Mouse (Mus musculus) urinary bladder, postnatal 4 days (tissue): ENCODE data around the gene Irs2.

Experiments used
- DNase-seq, 2 experiments: peaks; one replicate each; pipeline ENCODE4 v3.0.0; 2021 to 2022; ENCODE audit warnings: low spot score in 2 of 2

The Irs2 gene

DNA sequence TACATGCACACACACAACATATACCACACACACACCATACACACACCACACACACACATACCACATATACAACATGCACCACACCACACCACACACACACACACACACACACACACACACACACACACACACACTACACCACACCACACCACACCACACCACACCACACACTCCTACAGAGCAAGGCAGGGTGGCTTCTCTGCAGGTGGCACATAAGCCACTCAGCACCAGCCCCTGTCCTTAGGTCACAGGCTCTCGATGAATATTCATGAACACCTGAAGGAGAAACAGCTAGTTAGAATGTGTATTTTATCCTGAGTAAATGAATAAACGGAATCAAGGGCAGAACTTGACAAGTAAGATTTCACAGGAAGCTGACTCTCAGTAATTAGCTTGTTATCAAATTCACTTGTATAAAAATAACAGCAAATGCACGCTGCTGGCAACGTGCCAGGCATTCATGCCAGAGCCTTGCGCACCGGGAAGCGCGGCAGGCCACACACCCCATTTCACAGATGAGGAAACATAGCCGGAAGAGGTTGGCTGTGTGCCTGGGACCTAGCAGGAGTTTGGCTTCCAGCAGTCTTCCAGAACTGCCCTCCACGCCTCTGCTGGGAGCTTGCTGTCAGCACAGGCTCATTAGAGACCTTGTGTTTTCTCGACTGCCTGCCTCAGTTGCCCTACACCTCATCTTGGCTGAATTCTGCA is 54.8 kb downstream of the Irs2 start:
- DNase-seq: peak; percentile 52 to 73

DNA sequence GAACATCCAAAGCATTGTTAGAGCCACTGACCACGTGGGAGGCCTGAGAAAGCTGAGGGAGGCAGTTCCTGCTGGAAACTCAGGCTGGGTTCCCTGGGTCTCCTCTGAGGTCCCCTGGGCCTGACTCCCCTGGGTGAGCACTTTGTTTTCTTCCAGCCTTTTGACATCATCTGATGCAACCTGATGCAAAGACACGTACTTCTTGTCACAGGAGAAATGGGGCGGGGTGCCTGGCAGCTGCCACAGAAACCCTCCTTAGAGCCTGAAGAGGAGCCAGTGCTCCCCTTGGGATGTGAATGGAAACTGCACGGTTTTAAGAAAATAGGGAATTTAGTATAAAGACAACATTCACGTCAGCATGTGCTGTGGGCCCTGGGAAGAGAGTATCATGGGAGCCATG is 55.6 kb downstream of the Irs2 start:
- DNase-seq: no peak

DNA sequence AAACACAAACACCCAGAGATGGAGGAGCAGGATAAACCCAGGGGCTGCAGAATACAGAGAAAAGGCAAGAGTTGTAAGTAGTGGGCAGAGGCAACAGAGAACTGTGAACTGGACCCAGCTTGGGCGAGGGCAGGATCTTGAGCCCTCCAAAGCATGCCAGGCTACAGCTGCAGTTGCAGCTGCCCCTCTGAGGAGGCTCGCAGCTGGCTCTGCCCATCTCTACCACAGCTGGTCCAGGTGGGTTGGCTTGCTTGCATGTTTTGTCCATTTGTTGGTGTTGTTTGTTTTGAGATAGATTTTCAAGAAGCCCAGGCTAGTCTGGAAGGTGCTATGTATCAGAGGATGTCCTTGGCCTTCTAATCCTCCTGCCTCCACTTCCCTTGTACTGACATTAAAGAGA is 56.0 kb downstream of the Irs2 start:
- DNase-seq: no peak

DNA sequence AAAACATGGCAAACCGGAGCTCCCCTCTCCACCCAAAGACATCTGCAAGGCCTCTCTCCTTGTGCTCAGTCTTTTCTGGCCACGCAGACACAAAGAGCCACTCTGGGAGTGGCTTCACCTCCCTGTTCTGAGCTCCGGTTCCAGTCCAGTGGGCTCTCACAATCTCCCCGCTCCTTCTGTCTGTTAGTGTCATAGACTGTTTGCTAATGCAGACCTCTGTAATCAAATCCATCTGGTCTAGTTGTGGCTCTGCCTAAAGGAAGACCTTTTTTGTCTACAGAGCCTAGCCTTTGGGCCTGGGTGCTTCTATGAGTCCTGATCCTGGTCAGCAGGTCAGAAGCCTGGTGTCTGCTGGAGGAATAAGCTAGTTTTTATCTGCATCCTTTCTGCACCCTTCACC is 56.7 kb downstream of the Irs2 start:
- DNase-seq: no peak

DNA sequence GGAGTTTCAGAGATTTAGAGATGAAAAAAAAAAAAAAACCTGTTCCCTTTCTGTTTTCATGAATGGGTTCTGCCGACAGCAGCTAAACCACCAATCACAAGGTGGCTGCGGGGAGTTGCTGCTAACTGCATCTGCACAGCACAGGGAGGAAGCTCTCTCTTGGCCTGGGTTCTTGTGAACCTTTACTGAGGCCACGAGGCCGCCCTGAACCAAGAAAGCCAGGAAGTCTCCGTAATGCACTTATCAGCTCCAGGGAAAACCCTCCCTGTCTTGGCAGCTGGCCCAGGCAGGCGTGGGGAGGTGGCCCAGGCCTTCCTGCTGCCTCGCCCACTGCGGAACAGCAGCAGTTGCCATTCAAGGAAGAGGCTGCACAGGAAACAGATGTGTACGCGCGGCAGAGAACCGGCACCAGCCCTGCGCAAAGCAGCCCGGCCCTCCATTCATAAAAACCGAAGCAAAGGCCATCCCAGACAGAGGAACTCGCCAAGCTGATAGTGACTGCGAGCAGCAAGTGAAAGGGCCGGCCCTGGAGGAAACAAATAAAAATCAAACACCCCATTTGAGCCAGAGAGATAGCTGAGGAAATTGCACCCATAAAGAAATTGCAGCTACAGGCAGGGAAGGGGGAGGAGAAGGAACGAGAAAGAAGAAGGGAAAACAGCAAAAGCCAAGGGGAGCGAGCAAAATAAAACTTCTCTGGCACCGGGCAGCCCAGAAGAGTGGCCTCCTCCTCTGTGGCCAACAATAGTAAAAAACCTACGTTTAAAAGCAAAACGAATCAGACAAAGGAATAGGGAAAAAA is 62.1 kb downstream of the Irs2 start:
- DNase-seq: peak; percentile 93 to 95

DNA sequence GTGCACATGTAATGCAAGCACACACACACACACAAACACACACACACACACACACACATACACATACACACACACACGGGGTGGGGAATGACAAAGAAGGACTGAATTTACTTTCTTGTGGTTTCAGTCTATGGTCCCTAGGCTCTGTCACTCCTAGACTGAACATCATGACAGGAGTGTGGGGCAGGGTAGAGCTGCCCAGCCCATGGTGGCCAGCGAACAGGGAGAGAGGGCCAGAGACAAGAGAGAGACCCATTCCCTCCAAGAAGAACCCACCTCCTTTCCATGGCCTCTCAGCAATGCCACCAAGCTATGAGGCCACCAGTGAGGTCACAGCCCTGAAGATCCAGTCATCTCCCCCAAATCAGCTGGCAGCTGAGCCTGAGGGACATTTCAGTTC is 62.8 kb downstream of the Irs2 start:
- no peak for DNase-seq

DNA sequence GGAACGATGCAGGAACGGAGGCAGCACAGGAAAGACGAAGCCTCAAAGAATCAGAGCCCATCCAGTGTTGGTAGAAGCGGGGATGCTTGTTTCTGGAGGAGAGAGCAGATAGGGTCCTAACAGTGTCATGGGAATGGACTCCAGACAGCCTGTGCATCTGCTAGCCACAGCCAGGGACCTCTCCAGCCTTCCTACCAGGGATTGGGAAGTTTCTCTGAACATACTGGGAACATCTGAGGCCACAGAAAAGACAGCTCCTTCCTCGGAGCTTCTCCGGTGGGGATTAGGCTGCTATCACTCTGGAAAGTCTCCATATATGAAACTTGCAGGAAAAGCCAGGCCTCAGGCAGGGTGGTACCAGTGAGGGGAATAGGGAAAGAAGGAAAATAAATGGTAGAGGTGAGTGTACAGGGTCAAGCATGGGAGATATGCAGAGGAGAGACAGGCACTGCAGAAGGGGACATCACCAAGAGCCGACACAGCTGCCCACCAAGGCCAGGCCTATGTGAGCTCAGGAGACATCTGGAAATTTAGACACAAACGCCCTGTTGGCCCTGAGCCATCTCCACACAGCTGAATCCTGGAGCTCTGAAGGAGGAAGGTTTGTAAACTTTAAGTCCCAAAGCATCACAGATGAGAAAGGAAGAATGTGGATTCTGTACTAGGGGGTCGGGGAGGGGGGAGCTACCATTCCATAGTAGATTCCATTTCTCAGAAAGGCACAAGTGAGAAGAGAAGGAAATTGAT is 64.8 kb downstream of the Irs2 start:
- DNase-seq: no peak

DNA sequence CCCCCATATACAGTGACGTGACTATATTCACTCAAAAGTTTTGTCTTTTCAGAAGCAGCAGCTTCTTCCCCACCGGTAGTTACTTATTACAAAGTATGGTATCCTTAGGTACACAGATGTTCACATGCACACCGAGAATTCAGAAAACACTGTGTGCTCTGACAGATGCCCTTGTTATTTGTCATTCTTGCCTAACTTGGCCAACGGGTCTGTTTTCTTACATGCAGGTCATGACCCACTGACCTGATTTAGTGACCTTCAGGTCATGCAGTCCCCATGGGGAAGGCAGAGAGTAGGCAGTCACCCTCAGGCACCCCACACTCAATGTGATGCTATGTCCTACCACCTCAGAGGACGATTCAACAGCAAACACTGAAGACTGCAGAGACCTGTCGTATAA is 68.4 kb downstream of the Irs2 start:
- no peak for DNase-seq

DNA sequence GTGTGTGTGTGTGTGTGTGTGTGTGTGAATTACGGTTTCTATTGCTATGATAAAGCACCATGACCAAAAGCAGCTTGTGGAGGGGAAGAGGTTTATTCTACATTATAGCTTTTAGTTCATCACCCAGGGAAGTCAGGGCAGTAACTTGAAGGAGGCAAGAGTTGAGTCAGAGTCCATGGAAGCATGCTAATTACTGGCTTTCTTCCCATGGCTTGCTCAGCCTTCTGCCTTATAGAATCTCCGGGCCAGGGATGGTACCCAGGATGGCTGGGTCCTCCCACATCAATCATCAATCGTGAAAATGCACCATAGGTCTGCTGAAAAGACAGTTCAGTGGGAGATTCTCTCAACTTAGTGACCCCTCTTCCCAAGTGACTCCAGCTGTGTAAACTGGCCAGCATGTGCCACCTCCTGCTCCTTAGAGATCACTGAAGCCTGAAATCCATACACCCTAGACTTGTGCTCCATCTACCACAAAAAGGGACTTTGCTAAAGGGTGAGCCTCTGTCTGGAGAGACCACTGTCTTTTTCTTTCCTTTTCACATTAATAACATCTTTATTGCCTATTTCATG is 69.0 kb downstream of the Irs2 start:
- no peak for DNase-seq

DNA sequence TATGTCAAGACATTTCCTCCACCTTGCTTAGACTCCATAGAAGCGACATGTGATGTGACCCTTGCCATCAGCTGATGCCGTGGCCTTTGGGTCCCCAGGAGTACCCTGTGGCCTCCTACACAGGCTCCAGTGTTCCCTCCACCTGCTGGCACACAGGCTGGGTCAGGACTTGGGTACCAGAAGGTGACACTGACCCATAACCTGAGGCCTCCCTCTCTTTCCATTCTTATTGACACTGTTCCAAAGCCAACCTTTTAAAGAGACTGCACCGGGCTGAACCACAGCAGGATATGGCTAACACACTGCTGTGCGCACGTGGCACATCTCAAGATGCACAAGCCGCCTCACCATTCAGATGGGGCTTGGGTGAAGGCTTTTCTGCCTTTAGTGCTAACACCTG is 70.0 kb downstream of the Irs2 start:
- no peak for DNase-seq

DNA sequence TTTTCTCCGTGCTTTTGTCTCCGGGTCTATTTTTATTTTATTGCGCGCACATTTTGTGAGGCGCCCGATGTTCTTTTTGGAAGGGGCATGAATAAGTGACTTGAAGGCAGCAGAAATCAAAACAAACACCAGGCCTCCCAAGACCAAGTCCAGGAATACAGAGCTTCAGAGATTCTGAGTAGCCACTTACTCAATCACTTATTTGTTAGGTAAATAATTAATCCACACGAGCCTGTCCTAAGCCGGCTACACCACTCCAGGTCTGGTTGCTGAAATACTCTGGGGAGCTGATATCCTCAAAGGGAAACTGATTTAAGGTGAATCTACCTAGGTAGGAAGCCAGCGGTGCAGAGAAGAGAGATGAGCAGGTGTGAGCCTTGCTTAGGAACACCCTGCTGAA is 71.6 kb downstream of the Irs2 start:
- no peak for DNase-seq

DNA sequence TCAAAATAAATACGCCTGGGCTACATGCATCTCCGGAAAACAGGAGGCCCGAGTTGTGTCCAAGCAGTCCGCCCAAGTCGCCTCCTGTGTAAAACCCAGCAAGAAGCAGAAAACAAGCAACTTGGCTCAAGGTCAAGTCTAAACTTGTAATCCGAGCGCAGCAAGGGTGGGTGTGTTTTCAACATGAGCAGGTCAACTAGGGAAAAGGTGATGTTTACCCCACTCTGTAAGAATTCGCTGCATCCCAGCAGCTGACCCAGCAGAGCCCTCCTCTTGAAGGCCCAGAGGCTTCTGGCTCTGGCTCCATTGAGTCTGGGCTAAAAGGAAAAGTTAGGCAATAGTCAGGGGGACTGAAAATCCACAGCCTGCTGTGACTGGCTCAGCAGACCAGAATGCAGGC is 73.0 kb downstream of the Irs2 start:
- DNase-seq: peak in 1 of 2 experiments; percentile 40
